Mouse (Mus musculus): ENCODE results near the gene Upk3a.
"Not testable (repeated sequence)": the region's sequence is repeated elsewhere in the genome, so short reads cannot be mapped to it uniquely, and the experiment has no call there.

The Upk3a gene

DNA sequence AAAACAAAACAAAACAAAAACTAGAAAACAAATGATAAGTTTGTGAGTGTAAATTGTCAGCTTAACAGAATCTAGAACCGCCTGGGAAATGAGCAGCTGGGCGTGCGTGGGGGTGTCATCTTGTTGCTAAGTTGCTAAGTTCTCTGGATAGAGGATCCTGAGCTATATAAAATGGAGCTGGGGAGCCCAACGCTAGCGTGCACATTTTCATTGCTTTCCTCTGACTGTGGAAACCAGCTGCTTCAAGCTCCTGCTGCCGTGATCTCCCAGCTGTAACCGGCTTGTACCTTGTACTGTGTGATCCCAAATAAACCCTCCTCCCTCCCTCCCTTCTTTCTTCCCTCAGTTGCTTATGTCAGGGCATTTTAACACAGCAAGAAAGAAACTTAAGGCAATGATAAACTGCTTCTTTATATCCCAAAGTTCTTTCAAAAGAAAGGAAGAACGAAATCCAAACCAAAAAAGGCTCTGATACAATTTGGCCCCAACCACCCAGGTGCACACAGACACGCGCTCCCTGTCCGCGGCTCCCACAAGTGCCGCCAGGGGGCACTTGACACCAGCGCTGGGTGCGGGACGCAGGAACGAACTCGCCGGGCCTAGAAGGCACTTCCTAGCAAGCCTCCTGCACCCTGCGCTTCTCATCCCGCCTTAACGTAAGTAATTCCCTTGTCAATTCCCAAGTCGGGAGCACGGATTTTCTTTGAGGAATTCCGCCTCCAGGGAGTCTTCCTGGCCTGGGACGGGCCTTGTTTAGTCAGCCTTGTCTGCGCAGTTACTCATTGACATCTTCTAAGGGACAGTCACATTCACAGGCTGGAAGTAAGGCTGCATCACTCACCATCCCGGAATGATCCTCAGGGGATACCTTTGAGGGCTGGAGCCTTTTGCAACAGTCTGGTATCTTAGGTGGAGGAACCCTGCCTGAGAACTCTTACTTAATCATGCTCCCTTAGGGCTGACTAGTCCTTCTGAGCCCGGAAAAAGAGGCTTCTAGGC is 15.7 kb upstream of the Upk3a start:
- peak; percentile 84 to 92 for DNase-seq

GRCm38 (mm10) chr15:85009666-85010065 is 7.3 kb upstream of the Upk3a start:
- no peak for DNase-seq

DNA sequence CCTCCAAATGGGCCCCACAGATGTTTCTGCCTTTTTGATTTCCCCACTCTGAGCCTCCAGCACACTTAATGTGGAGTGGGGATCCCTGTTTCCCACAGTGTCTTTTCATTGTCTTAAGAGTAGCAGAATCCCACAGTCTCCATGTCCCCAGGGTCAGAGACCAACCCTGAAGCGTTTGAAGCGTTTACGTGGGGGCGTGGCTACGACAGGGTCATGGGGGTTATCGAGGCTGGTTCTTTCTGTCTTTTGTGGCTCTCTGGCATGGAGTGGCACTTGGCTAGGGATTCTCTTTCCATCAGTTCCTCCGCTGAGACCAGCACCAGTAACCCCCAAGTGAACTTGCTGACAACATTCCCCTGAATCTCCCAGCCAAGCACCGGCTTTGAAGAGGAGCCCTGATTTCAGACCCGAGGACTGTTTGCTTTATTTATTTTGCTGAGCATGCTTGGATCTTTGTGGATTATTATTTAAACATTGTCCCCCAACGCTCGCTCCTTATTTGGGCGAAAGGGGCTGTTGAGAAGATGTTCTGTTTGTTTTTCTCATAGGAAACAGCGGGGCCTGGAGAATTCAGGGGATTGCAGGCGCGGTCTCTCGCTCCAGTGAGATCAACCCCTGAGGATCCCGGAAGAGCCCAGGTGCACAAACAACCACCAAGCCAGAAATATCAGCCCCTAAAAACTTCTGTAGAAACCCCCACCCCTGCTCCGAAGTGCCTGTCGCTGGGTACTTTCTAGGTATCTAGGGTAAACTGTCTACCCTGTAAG is 4.9 kb upstream of the Upk3a start:
- no peak for DNase-seq

DNA sequence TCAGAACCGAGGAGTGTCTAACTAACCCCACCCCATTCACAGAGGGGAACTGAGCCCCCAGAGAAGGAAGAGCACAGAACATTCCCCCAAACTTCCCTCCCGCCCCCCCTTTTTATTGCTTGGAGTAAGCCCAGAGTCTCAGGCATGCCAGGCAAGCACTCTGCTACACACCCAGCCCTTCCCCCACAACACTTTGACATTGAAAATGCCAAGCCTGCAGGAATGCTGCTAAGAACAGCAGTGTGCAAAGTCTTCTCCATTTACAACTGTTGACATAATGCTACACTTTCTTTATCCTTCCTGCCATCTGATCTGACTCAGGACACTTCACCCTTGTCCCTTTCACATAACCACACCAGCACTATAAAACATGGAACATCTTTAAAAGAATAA is 4.3 kb upstream of the Upk3a start:
- DNase-seq = no peak

DNA sequence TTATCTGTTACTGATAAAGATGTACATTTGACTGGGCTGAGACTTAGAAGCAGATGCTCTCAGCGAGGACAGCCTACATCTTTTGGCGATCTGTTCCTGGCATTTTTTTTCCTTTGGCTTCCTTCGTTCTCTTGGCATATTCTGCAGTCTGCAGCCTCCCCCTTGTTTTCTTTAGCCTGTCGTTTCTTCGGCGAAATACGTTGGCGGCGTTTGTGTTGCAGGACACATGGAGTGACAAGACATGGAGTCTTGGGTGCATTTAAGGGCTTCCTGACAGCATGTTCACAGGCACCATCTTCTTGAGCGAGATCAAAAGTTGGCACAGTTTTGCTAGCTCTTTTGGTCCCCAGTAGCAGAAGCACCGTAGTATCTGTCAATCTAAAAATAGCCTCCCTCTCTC is 1.2 kb upstream of the Upk3a start:
- DNase-seq = no peak

GRCm38 (mm10) chr15:85022211-85022610 is 5.3 kb downstream of the Upk3a start:
- no peak for DNase-seq

DNA sequence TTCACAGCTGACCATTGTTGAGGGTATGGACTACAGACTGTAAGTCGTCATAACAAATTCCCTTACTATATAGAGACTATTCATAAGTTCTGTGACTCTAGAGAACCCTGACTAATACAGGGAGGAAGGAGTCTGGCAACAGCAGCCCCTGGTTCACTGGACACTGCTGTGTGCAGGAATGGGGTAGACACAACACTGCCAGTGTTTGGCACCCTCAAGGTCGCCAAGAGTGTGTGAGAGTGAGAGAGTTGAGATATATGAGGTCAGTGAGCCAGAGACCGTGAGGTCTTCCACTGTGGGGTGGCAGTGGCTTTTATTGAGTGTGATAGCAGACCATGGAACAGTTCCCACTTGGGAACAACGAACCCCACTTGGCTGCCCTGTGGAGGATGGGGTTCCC is 9.3 kb downstream of the Upk3a start:
- DNase-seq = no peak

- no peak for DNase-seq
Measured at GRCm38 (mm10) chr15:85027740-85028139, 10.8 kb downstream of the Upk3a start.

- not testable (repeated sequence) for DNase-seq
Measured at GRCm38 (mm10) chr15:85028648-85029047, 11.7 kb downstream of the Upk3a start, which contains the start of gene Fam118a. Fam118a (plus strand) TSS chr15:85028948.

GRCm38 (mm10) chr15:85030643-85031042 is 13.7 kb downstream of the Upk3a start:
- not testable (repeated sequence) for DNase-seq

DNA sequence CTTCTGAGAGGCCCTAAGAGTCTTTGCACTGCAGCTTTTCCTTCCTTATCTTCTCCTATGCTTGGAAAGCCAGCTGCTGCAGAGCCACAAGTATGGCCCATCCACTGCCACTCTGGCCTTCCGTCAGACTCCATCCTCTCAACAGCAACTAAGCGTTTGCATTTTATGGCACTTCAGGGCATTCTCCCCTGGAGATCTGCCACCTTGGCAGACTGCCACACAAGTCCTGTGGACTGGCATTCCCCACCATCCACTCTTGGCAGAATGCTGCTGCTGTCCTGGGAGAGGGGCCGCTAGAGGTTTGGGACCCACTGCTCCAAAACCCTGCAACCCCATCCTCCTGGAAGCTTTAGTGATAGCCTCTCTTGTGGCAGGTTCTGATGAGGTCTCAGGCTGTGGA is 14.9 kb downstream of the Upk3a start:
- peak in 1 of 2 experiments; percentile 36 for DNase-seq

- DNase-seq = not testable (repeated sequence)
Measured at GRCm38 (mm10) chr15:85033916-85034315, 17.0 kb downstream of the Upk3a start.

- DNase-seq = peak; percentile 98 to 99
Measured at GRCm38 (mm10) chr15:85036566-85037342, 19.8 kb downstream of the Upk3a start.

- DNase-seq = no peak
Measured at GRCm38 (mm10) chr15:85037343-85037690, 20.4 kb downstream of the Upk3a start.

- DNase-seq = no peak
Measured at GRCm38 (mm10) chr15:85041546-85042225, 24.7 kb downstream of the Upk3a start.

- peak; percentile 35 to 61 for DNase-seq
Measured at GRCm38 (mm10) chr15:85042361-85042954, 25.5 kb downstream of the Upk3a start.

GRCm38 (mm10) chr15:85043116-85043515 is 26.2 kb downstream of the Upk3a start:
- no peak for DNase-seq

GRCm38 (mm10) chr15:85043761-85044160 is 26.8 kb downstream of the Upk3a start:
- no peak for DNase-seq

GRCm38 (mm10) chr15:85046230-85046950 is 29.4 kb downstream of the Upk3a start:
- no peak for DNase-seq

- no peak for DNase-seq
Measured at GRCm38 (mm10) chr15:85047865-85048264, 30.9 kb downstream of the Upk3a start.

- DNase-seq = no peak
Measured at GRCm38 (mm10) chr15:85049758-85050157, 32.8 kb downstream of the Upk3a start.

All from cerebellum, postnatal 25 days (tissue).